Mouse (Mus musculus): Measurements from ENCODE around the gene Ap1s3.

Gene Ap1s3

GRCm38 (mm10) chr1:79598385-79599178 is 73.2 kb downstream of the Ap1s3 start:
- in situ Hi-C loops (cut with MboI, MseI), result no loop called here

- in situ Hi-C loops (cut with MboI, MseI), result no loop called here
Observed at GRCm38 (mm10) chr1:79592721-79593277, 79.0 kb downstream of the Ap1s3 start.

GRCm38 (mm10) chr1:79591091-79591490 is 80.7 kb downstream of the Ap1s3 start:
- in situ Hi-C loops (cut with MboI, MseI), result no loop called here

- in situ Hi-C loops (cut with MboI, MseI), result no loop called here
Observed at GRCm38 (mm10) chr1:79589971-79590763, 81.6 kb downstream of the Ap1s3 start.

- in situ Hi-C loops (cut with MboI, MseI), result no loop called here
Observed at GRCm38 (mm10) chr1:79589424-79589823, 82.3 kb downstream of the Ap1s3 start.

GRCm38 (mm10) chr1:79581136-79581679 is 90.6 kb downstream of the Ap1s3 start:
- in situ Hi-C loops (cut with MboI, MseI), result no loop called here

- in situ Hi-C loops (cut with MboI, MseI), result no loop called here
Observed at GRCm38 (mm10) chr1:79577357-79577756, 94.4 kb downstream of the Ap1s3 start.

GRCm38 (mm10) chr1:79571912-79572311 is 99.9 kb downstream of the Ap1s3 start:
- in situ Hi-C loops (cut with MboI, MseI), result no loop called here

- in situ Hi-C loops (cut with MboI, MseI), result no loop called here
Observed at GRCm38 (mm10) chr1:79571126-79571525, 100.6 kb downstream of the Ap1s3 start.

- in situ Hi-C loops (cut with MboI, MseI), result no loop called here
Observed at GRCm38 (mm10) chr1:79561186-79561585, 110.6 kb downstream of the Ap1s3 start.
